Mouse (Mus musculus): ENCODE measurements around the gene Olfr772. TPM values are rescaled to one million over a fixed set of nuclear protein-coding genes. Genes with fewer than 3 reads are reported as not detected.
"Not testable (repeated sequence)": the region's sequence is repeated elsewhere in the genome, so short reads cannot be mapped to it uniquely, and the experiment has no call there.

Gene Olfr772
- polyA plus RNA-seq (2015; fragmentation: Nextera tagmentation; extraction: Ambion mirVana), result not detected in 2 replicates

GRCm38 (mm10) chr10:129177821-129178220 lies at the start of gene Olfr772:
TSS of gene Olfr772 (minus strand) at chr10:129177921.
- not testable (repeated sequence) for H3K4me2 ChIP-seq (ENCODE audit: low read depth, low read length); ATAC-seq (replicated peaks; ENCODE audit: extremely low read depth, insufficient read depth, low FRiP score); H3K27ac ChIP-seq (ENCODE audit: low read length); H3K36me3 ChIP-seq (ENCODE audit: control insufficient read depth, insufficient read depth); H3K9ac ChIP-seq (ENCODE audit: low read length); H3K9me3 ChIP-seq (replicated peaks; ENCODE audit: control insufficient read depth, low read length); H3K4me1 ChIP-seq (ENCODE audit: control insufficient read depth, insufficient read depth, low read length); H3K4me3 ChIP-seq (ENCODE audit: low read length); H3K27me3 ChIP-seq (ENCODE audit: control insufficient read depth, insufficient read depth, low read length)
- WGBS, result 69% methylated on average over 3 of the region's 4 CpGs

- H3K27me3 ChIP-seq (ENCODE audit: control insufficient read depth, insufficient read depth, low read length); ATAC-seq (replicated peaks; ENCODE audit: extremely low read depth, insufficient read depth, low FRiP score); H3K27ac ChIP-seq (ENCODE audit: low read length); H3K9ac ChIP-seq (ENCODE audit: low read length); H3K36me3 ChIP-seq (ENCODE audit: control insufficient read depth, insufficient read depth); H3K4me3 ChIP-seq (ENCODE audit: low read length); H3K9me3 ChIP-seq (replicated peaks; ENCODE audit: control insufficient read depth, low read length); H3K4me2 ChIP-seq (ENCODE audit: low read depth, low read length); H3K4me1 ChIP-seq (ENCODE audit: control insufficient read depth, insufficient read depth, low read length): not testable (repeated sequence)
Measured at GRCm38 (mm10) chr10:129187319-129187718, 9.6 kb upstream of the Olfr772 start, which contains the start of gene Olfr773. TSS of gene Olfr773 (minus strand) at chr10:129187419.

GRCm38 (mm10) chr10:129164651-129165050 lies 13.1 kb downstream of the Olfr772 start, which contains the start of gene Olfr771:
TSS of gene Olfr771 (minus strand) at chr10:129164751.
- Histone ChIP-seq H3K4me1 (ENCODE audit: control insufficient read depth, insufficient read depth, low read length) (no peaks in the 10 kb centered on the region), H3K27ac (ENCODE audit: low read length) (no peak within 1 kb of the TSS), H3K4me3 (ENCODE audit: low read length) (no peak within 1 kb of the TSS), H3K9ac (ENCODE audit: low read length) (no peak within 1 kb of the TSS), H3K4me2 (ENCODE audit: low read depth, low read length) (no peak within 1 kb of the TSS), H3K9me3 (replicated peaks; ENCODE audit: control insufficient read depth, low read length) (no peaks in the 10 kb centered on the region), H3K27me3 (ENCODE audit: control insufficient read depth, insufficient read depth, low read length) (no peaks in the 10 kb centered on the region), H3K36me3 (ENCODE audit: control insufficient read depth, insufficient read depth) (no peaks in the 10 kb centered on the region)
- WGBS, result 66% methylated on average over 1 of the region's 1 CpGs
- ATAC-seq (replicated peaks; ENCODE audit: extremely low read depth, insufficient read depth, low FRiP score), result no peak

- Histone ChIP-seq H3K4me3 (ENCODE audit: low read length) (no peak within 1 kb of the TSS), H3K4me1 (ENCODE audit: control insufficient read depth, insufficient read depth, low read length) (no peaks in the 10 kb centered on the region), H3K4me2 (ENCODE audit: low read depth, low read length) (no peak within 1 kb of the TSS), H3K9me3 (replicated peaks; ENCODE audit: control insufficient read depth, low read length) (no peaks in the 10 kb centered on the region), H3K9ac (ENCODE audit: low read length) (no peak within 1 kb of the TSS), H3K36me3 (ENCODE audit: control insufficient read depth, insufficient read depth) (no peaks in the 10 kb centered on the region), H3K27me3 (ENCODE audit: control insufficient read depth, insufficient read depth, low read length) (no peaks in the 10 kb centered on the region), H3K27ac (ENCODE audit: low read length) (no peak within 1 kb of the TSS)
- no peak for ATAC-seq (replicated peaks; ENCODE audit: extremely low read depth, insufficient read depth, low FRiP score)
- 78% methylated on average over 2 of the region's 2 CpGs for WGBS
Measured at GRCm38 (mm10) chr10:129138898-129139297, 38.8 kb downstream of the Olfr772 start, which contains the start of gene Olfr770. TSS of gene Olfr770 (minus strand) at chr10:129138998.

Other genes starting within 250 kb of the Olfr772 start
- 10.3 and 11.9 TPM in 2 replicates for gene Itga7, start 244.1 kb downstream of the Olfr772 start, polyA plus RNA-seq (2015; fragmentation: Nextera tagmentation; extraction: Ambion mirVana)
- 0.67 TPM in 1 of 2 replicates, not detected in the other for gene Mettl7b, start 216.9 kb downstream of the Olfr772 start, polyA plus RNA-seq (2015; fragmentation: Nextera tagmentation; extraction: Ambion mirVana)
- gene Olfr9, start 188.5 kb downstream of the Olfr772 start, polyA plus RNA-seq (2015; fragmentation: Nextera tagmentation; extraction: Ambion mirVana), result not detected in 2 replicates
- not detected in 2 replicates for gene Olfr763, start 167.1 kb downstream of the Olfr772 start, polyA plus RNA-seq (2015; fragmentation: Nextera tagmentation; extraction: Ambion mirVana)
- gene Olfr764-ps1, start 138.0 kb downstream of the Olfr772 start, polyA plus RNA-seq (2015; fragmentation: Nextera tagmentation; extraction: Ambion mirVana), result not detected in 2 replicates
- not detected in 2 replicates for gene Olfr765, start 127.9 kb downstream of the Olfr772 start, polyA plus RNA-seq (2015; fragmentation: Nextera tagmentation; extraction: Ambion mirVana)
- gene Olfr766-ps1, start 108.9 kb downstream of the Olfr772 start, polyA plus RNA-seq (2015; fragmentation: Nextera tagmentation; extraction: Ambion mirVana), result not detected in 2 replicates
- gene Olfr767, start 95.0 kb downstream of the Olfr772 start, polyA plus RNA-seq (2015; fragmentation: Nextera tagmentation; extraction: Ambion mirVana), result not detected in 2 replicates
- not detected in 2 replicates for gene Olfr768, start 78.5 kb downstream of the Olfr772 start, polyA plus RNA-seq (2015; fragmentation: Nextera tagmentation; extraction: Ambion mirVana)
- not detected in 2 replicates for gene Olfr769, start 60.1 kb downstream of the Olfr772 start, polyA plus RNA-seq (2015; fragmentation: Nextera tagmentation; extraction: Ambion mirVana)
- gene Olfr770, start 38.9 kb downstream of the Olfr772 start, polyA plus RNA-seq (2015; fragmentation: Nextera tagmentation; extraction: Ambion mirVana), result not detected in 2 replicates
- not detected in 2 replicates for gene Olfr771, start 13.2 kb downstream of the Olfr772 start, polyA plus RNA-seq (2015; fragmentation: Nextera tagmentation; extraction: Ambion mirVana)
- gene Olfr773, start 9.5 kb upstream of the Olfr772 start, polyA plus RNA-seq (2015; fragmentation: Nextera tagmentation; extraction: Ambion mirVana), result not detected in 2 replicates
- not detected in 2 replicates for gene Olfr774, start 58.3 kb upstream of the Olfr772 start, polyA plus RNA-seq (2015; fragmentation: Nextera tagmentation; extraction: Ambion mirVana)
- not detected in 2 replicates for gene Olfr775, start 70.5 kb upstream of the Olfr772 start, polyA plus RNA-seq (2015; fragmentation: Nextera tagmentation; extraction: Ambion mirVana)
- gene Olfr776, start 81.2 kb upstream of the Olfr772 start, polyA plus RNA-seq (2015; fragmentation: Nextera tagmentation; extraction: Ambion mirVana), result not detected in 2 replicates
- gene Olfr777, start 93.6 kb upstream of the Olfr772 start, polyA plus RNA-seq (2015; fragmentation: Nextera tagmentation; extraction: Ambion mirVana), result not detected in 2 replicates
- gene Olfr780, start 140.2 kb upstream of the Olfr772 start, polyA plus RNA-seq (2015; fragmentation: Nextera tagmentation; extraction: Ambion mirVana), result not detected in 2 replicates
- gene Olfr781, start 150.9 kb upstream of the Olfr772 start, polyA plus RNA-seq (2015; fragmentation: Nextera tagmentation; extraction: Ambion mirVana), result not detected in 2 replicates
- gene Olfr782, start 170.9 kb upstream of the Olfr772 start, polyA plus RNA-seq (2015; fragmentation: Nextera tagmentation; extraction: Ambion mirVana), result not detected in 2 replicates
- 0.05 TPM in 1 of 2 replicates, not detected in the other for gene Olfr784, start 206.2 kb upstream of the Olfr772 start, polyA plus RNA-seq (2015; fragmentation: Nextera tagmentation; extraction: Ambion mirVana)
- gene Olfr785, start 227.5 kb upstream of the Olfr772 start, polyA plus RNA-seq (2015; fragmentation: Nextera tagmentation; extraction: Ambion mirVana), result not detected in 2 replicates
- gene Olfr786, start 249.4 kb upstream of the Olfr772 start, polyA plus RNA-seq (2015; fragmentation: Nextera tagmentation; extraction: Ambion mirVana), result not detected in 2 replicates